Mouse (Mus musculus) liver, postnatal 0 days (tissue): ENCODE measurements around the gene Pck2. TPM values are rescaled to one million over a fixed set of nuclear protein-coding genes. Genes with fewer than 3 reads are reported as not detected.
A peak's percentile ranks its signal among the peaks of the same experiment; 100 is the strongest.

Source experiments
- ATAC-seq: fragments of 200-750 bp; cut with Nextera tagmentation; 2 replicates; pipeline ENCODE4 v1.8.0; 2017; ENCODE audit warnings: mild to moderate bottlenecking, moderate library complexity
- DNase-seq: peaks from one replicate; pipeline ENCODE4 v3.0.0-alpha.2; 2016
- H3K27ac ChIP-seq: fragments of 300-500 bp; sonication (generic); 2 replicates; pipeline ENCODE4 v1.5.1; 2014; ENCODE audit warnings: antibody characterized with exemption, moderate library complexity, mild to moderate bottlenecking, low read depth
- H3K27me3 ChIP-seq: fragments of 300-500 bp; sonication (generic); 2 replicates; pipeline ENCODE4 v1.6.1; 2014; ENCODE audit warnings: low read length, control low read depth, mixed read lengths; ENCODE audit not compliant: insufficient read depth
- H3K36me3 ChIP-seq: fragments of 300-500 bp; sonication (generic); replicated peaks from 2 replicates; pipeline ENCODE4 v1.6.1; 2014; ENCODE audit warnings: mild to moderate bottlenecking, control low read depth, low read length, moderate library complexity, mixed read lengths; ENCODE audit not compliant: insufficient read depth
- H3K4me1 ChIP-seq: fragments of 300-500 bp; sonication (generic); 2 replicates; pipeline ENCODE4 v1.6.1; 2014; ENCODE audit warnings: antibody characterized with exemption, mild to moderate bottlenecking, control low read depth; ENCODE audit not compliant: insufficient read depth
- H3K4me2 ChIP-seq: fragments of 300-500 bp; sonication (generic); 2 replicates; pipeline ENCODE4 v1.6.1; 2014; ENCODE audit warnings: low read depth, mild to moderate bottlenecking, low read length, moderate library complexity, mixed read lengths
- H3K4me3 ChIP-seq: fragments of 300-500 bp; sonication (generic); 2 replicates; pipeline ENCODE4 v1.5.1; 2014; ENCODE audit warnings: low read depth, low read length
- H3K9ac ChIP-seq: fragments of 300-500 bp; sonication (generic); replicated peaks from 2 replicates; pipeline ENCODE4 v1.6.1; 2014; ENCODE audit warnings: mild to moderate bottlenecking, moderate library complexity
- H3K9me3 ChIP-seq: fragments of 300-500 bp; sonication (generic); 2 replicates; pipeline ENCODE4 v1.6.1; 2016; ENCODE audit warnings: mild to moderate bottlenecking, control low read depth, low read length, mixed read lengths
- CTCF ChIP-seq: sonication (generic); IDR thresholded peaks from 2 replicates; pipeline ENCODE4 v1.5.1; 2016; ENCODE audit warnings: antibody characterized with exemption, low read depth
- EP300 ChIP-seq: IDR thresholded peaks from 2 replicates; pipeline ENCODE4 v1.6.1; 2016; ENCODE audit warnings: antibody characterized with exemption, low read depth, mild to moderate bottlenecking
- WGBS: fragments of 180-500 bp; shearing (Covaris S2); extraction: QIAGEN DNeasy Blood & Tissue Kit; methylation state at CpG from one replicate; pipeline ENCODE4 v1.1.7; 2014; ENCODE audit not compliant: insufficient replicate concordance; 5-methylcytosine and 5-hydroxymethylcytosine counted together
- polyA plus RNA-seq: library from polyadenylated mRNA; unstranded; fragments of >200 nt; fragmentation: Nextera tagmentation; extraction: Ambion mirVana; gene quantifications from 2 replicates; pipeline ENCODE4 v1.2.1, GENCODE M21; 2015

Pck2 gene
- polyA plus RNA-seq, 1 experiment from 2014 or later, result 20.7 TPM

GRCm38 (mm10) chr14:55563249-55563648 lies 23.2 kb downstream of the Pck2 start:
- DNase-seq (no peak), ATAC-seq (no peak)
- Histone ChIP-seq H3K36me3 (peaks cover 50% of the 10 kb centered on the region), H3K4me1 (peaks cover 26% of the 10 kb centered on the region), H3K9ac (no peak overlapping the region), H3K27me3 (no peaks in the 10 kb centered on the region), H3K4me2 (no peak overlapping the region), H3K27ac (no peak overlapping the region), H3K9me3 (no peaks in the 10 kb centered on the region), H3K4me3 (no peak overlapping the region)
- 93% methylated on average over 11 of the region's 11 CpGs for WGBS
- TF ChIP-seq EP300, result no peak
- no peak for TF ChIP-seq CTCF

DNA sequence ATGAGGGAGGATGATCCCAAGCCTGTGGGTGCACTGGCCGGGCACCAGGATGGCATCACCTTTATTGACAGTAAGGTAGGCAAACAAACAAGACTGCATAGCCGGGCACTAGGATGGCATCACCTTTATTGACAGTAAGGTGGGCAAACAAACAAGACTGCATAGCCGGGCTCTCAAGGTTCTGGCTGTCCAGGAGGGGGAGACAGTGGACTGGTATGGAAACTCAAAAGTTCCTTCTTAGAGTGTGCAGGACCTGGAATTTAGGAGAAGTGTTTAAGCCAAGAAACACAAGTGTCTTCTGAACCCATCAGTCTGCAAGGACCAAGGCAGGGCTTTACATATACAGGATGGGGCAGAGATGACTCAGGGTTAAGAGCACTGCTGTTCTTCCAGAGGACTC lies 25.7 kb downstream of the Pck2 start:
- Histone ChIP-seq H3K4me1 (peaks cover 17% of the 10 kb centered on the region), H3K9me3 (no peaks in the 10 kb centered on the region), H3K27ac (no peak overlapping the region), H3K27me3 (no peaks in the 10 kb centered on the region), H3K9ac (no peak overlapping the region), H3K4me3 (no peak overlapping the region), H3K4me2 (no peak overlapping the region), H3K36me3 (peaks cover 66% of the 10 kb centered on the region)
- DNase-seq (no peak), ATAC-seq (no peak)
- WGBS, result 78% methylated on average over 3 of the region's 3 CpGs
- peak; percentile 43 for TF ChIP-seq CTCF
- TF ChIP-seq EP300, result no peak

DNA sequence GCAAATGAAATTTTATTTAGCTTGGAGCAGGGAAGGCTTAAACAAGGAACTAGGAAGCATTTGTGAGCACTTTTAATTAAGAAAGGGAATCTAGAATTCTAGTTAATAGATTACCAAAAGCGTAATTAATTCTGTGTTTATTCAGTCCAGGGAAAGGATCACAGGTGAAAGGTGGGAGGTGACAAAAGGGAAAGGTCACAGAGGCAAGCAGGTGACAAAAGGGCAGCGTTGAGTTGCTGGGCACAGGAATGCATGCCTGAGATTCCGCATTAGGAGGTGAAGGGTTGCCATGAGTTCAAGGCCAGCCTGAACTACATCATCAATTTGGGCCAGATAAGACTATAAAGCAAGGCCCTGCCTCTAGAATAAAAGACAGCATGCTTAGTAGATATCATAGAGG lies 27.4 kb downstream of the Pck2 start:
- H3K27ac ChIP-seq, result no peak overlapping the region
- WGBS, result 75% methylated on average over 3 of the region's 3 CpGs
- no peak overlapping the region for H3K4me2 ChIP-seq
- peaks cover 66% of the 10 kb centered on the region for H3K36me3 ChIP-seq
- no peak for DNase-seq
- no peaks in the 10 kb centered on the region for H3K27me3 ChIP-seq
- H3K9ac ChIP-seq, result no peak overlapping the region
- H3K4me1 ChIP-seq, result peaks cover 3% of the 10 kb centered on the region; the same call in 1 of the 2 replicates
- TF ChIP-seq CTCF (no peak), EP300 (no peak)
- no peak for ATAC-seq
- H3K9me3 ChIP-seq, result no peaks in the 10 kb centered on the region
- no peak overlapping the region for H3K4me3 ChIP-seq

GRCm38 (mm10) chr14:55570588-55570987 lies 30.5 kb downstream of the Pck2 start:
- no peak for ATAC-seq
- no peak for DNase-seq
- Histone ChIP-seq H3K27ac (peak overlapping the region; percentile 16; the same call in 1 of the 2 replicates), H3K9me3 (no peaks in the 10 kb centered on the region), H3K4me3 (no peak overlapping the region), H3K27me3 (no peaks in the 10 kb centered on the region), H3K36me3 (peaks cover 37% of the 10 kb centered on the region), H3K4me1 (peaks cover 4% of the 10 kb centered on the region; the same call in 1 of the 2 replicates), H3K4me2 (no peak overlapping the region), H3K9ac (no peak overlapping the region)
- TF ChIP-seq CTCF, result no peak
- TF ChIP-seq EP300, result no peak
- 59% methylated on average over 2 of the region's 2 CpGs for WGBS

- TF ChIP-seq CTCF, result no peak
- no peak for TF ChIP-seq EP300
- Histone ChIP-seq H3K4me1 (peaks cover 4% of the 10 kb centered on the region; the same call in 1 of the 2 replicates), H3K9ac (no peak overlapping the region), H3K36me3 (peaks cover 25% of the 10 kb centered on the region), H3K9me3 (no peaks in the 10 kb centered on the region), H3K27ac (peak overlapping the region; percentile 51; the same call in 1 of the 2 replicates), H3K4me3 (no peak overlapping the region), H3K4me2 (no peak overlapping the region), H3K27me3 (no peaks in the 10 kb centered on the region)
- DNase-seq (no peak), ATAC-seq (peak; percentile 53)
Measured at GRCm38 (mm10) chr14:55571760-55572159, 31.7 kb downstream of the Pck2 start.

DNA sequence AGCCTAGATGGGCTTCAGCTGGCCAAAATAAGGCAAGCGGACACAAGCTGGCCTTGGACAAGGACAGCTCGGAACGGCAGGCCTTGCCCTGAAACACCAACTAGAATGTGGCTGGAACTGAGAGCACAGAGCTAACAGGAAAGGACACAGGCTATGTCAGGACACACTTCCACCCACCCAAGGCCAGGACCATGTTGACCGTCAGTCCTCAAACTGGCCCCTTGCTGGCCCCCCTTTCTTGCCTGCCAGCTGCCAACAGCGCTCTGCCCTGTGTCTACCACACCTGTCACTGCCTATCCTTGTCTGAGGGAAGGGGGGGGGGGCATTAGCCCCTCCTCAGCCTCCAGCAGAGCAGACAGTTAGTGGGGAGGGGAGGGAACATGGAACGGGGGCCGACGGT lies 35.2 kb downstream of the Pck2 start, which contains the start of gene Fitm1:
Gene Fitm1 (plus strand): TSS at position 316 of the 400 bp plus-strand sequence.
- no peak within 1 kb of the TSS for H3K4me3 ChIP-seq
- no peak within 1 kb of the TSS for H3K9ac ChIP-seq
- no peak within 1 kb of the TSS for H3K27ac ChIP-seq

DNA sequence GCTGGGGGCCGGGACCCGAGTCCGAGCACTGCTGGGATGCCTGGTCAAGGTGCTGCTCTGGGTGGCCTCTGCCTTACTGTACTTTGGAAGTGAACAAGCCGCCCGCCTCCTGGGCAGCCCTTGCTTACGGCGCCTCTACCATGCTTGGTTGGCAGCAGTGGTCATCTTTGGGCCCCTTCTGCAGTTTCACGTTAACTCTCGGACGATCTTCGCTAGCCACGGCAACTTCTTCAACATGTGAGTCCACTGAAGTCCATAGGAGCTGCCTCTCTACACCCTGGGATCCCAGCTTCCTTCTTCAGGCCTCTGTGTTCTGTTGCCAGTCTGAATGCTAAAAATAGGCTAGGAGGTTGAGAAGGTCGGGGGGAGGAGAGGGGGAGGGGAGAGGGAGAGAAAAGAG lies 35.6 kb downstream of the Pck2 start:
- Histone ChIP-seq H3K36me3 (peaks cover 8% of the 10 kb centered on the region), H3K27ac (no peak overlapping the region), H3K4me1 (peaks cover 21% of the 10 kb centered on the region), H3K4me2 (no peak overlapping the region), H3K9ac (no peak overlapping the region), H3K27me3 (no peaks in the 10 kb centered on the region), H3K4me3 (no peak overlapping the region), H3K9me3 (no peaks in the 10 kb centered on the region)
- ATAC-seq (no peak), DNase-seq (no peak)
- 72% methylated on average over 13 of the region's 13 CpGs for WGBS
- TF ChIP-seq CTCF (no peak), EP300 (no peak)

More for the DNA sequence above, 35.2 kb downstream of the Pck2 start, which contains the start of gene Fitm1:
- DNase-seq (no peak), ATAC-seq (no peak)
- 70% methylated on average over 8 of the region's 8 CpGs for WGBS
- H3K9me3 ChIP-seq, result no peaks in the 10 kb centered on the region
- H3K36me3 ChIP-seq, result peaks cover 6% of the 10 kb centered on the region
- no peaks in the 10 kb centered on the region for H3K27me3 ChIP-seq
- no peak within 1 kb of the TSS for H3K4me2 ChIP-seq
- H3K4me1 ChIP-seq, result peaks cover 21% of the 10 kb centered on the region
- TF ChIP-seq CTCF (no peak), EP300 (no peak)
